Mouse (Mus musculus): ENCODE data around the gene Dlx4. TPM values are rescaled to one million over a fixed set of nuclear protein-coding genes. Genes with fewer than 3 reads are reported as not detected.

Dlx4 gene
- polyA plus RNA-seq (2016; fragmentation: Nextera tagmentation; extraction: Ambion mirVana): 0.21 and 0.26 TPM in 2 replicates

GRCm38 (mm10) chr11:95145851-95146403, at the start of gene Dlx4:
Dlx4 (minus strand) TSS chr11:95146263.
- peak; percentile 51 for DNase-seq (ENCODE audit: extremely low spot score, low spot score)
- H3K9me3 ChIP-seq: no peaks in the 10 kb centered on the region
- no peaks in the 10 kb centered on the region for H3K36me3 ChIP-seq (replicated peaks)
- peak within 1 kb of the TSS; percentile 55 for H3K4me3 ChIP-seq
- peaks cover 50% of the 10 kb centered on the region for H3K4me1 ChIP-seq
- no peak within 1 kb of the TSS for H3K27ac ChIP-seq
- peaks cover 100% of the 10 kb centered on the region for H3K27me3 ChIP-seq (ENCODE audit: poor library complexity, severe bottlenecking)
- under 1% methylated on average over 48 of the region's 48 CpGs for WGBS

- Histone ChIP-seq H3K36me3 (replicated peaks) (no peaks in the 10 kb centered on the region), H3K9me3 (no peaks in the 10 kb centered on the region), H3K4me3 (no peak overlapping the region), H3K27ac (no peak overlapping the region), H3K27me3 (ENCODE audit: poor library complexity, severe bottlenecking) (peaks cover 41% of the 10 kb centered on the region), H3K4me1 (peaks cover 55% of the 10 kb centered on the region)
- no peak for DNase-seq (ENCODE audit: extremely low spot score, low spot score)
- 80% methylated on average over 11 of the region's 11 CpGs for WGBS
These were observed 43.8 kb upstream of the Dlx4 start for GRCm38 (mm10) chr11:95189863-95190262.

GRCm38 (mm10) chr11:95186826-95187225, 40.8 kb upstream of the Dlx4 start:
- Histone ChIP-seq H3K27me3 (ENCODE audit: poor library complexity, severe bottlenecking) (peaks cover 49% of the 10 kb centered on the region), H3K9me3 (no peaks in the 10 kb centered on the region), H3K36me3 (replicated peaks) (no peaks in the 10 kb centered on the region), H3K4me3 (no peak overlapping the region), H3K4me1 (peaks cover 56% of the 10 kb centered on the region), H3K27ac (peak overlapping the region; percentile 59)
- WGBS: 89% methylated on average over 7 of the region's 7 CpGs
- DNase-seq (ENCODE audit: extremely low spot score, low spot score): no peak

GRCm38 (mm10) chr11:95185700-95186099, 39.6 kb upstream of the Dlx4 start:
- WGBS: 32% methylated on average over 11 of the region's 11 CpGs
- H3K9me3 ChIP-seq: no peaks in the 10 kb centered on the region
- H3K4me3 ChIP-seq: no peak overlapping the region
- H3K27me3 ChIP-seq (ENCODE audit: poor library complexity, severe bottlenecking): peaks cover 56% of the 10 kb centered on the region
- DNase-seq (ENCODE audit: extremely low spot score, low spot score): no peak
- H3K4me1 ChIP-seq: peaks cover 57% of the 10 kb centered on the region
- H3K36me3 ChIP-seq (replicated peaks): no peaks in the 10 kb centered on the region
- peak overlapping the region; percentile 59; the same call in 1 of the 2 replicates for H3K27ac ChIP-seq

GRCm38 (mm10) chr11:95184561-95184960, 38.5 kb upstream of the Dlx4 start:
- H3K4me3 ChIP-seq: no peak overlapping the region
- H3K27me3 ChIP-seq (ENCODE audit: poor library complexity, severe bottlenecking): peaks cover 64% of the 10 kb centered on the region
- H3K4me1 ChIP-seq: peaks cover 55% of the 10 kb centered on the region
- H3K9me3 ChIP-seq: no peaks in the 10 kb centered on the region
- H3K36me3 ChIP-seq (replicated peaks): no peaks in the 10 kb centered on the region
- peak overlapping the region; percentile 65 for H3K27ac ChIP-seq
- WGBS: 33% methylated on average over 5 of the region's 5 CpGs
- no peak for DNase-seq (ENCODE audit: extremely low spot score, low spot score)

- H3K4me1 ChIP-seq: peaks cover 23% of the 10 kb centered on the region
- WGBS: 85% methylated on average over 12 of the region's 12 CpGs
- no peak for DNase-seq (ENCODE audit: extremely low spot score, low spot score)
- no peak overlapping the region for H3K4me3 ChIP-seq
- peak overlapping the region; percentile 51; the same call in 1 of the 2 replicates for H3K27ac ChIP-seq
- H3K9me3 ChIP-seq: no peaks in the 10 kb centered on the region
- no peaks in the 10 kb centered on the region for H3K36me3 ChIP-seq (replicated peaks)
- H3K27me3 ChIP-seq (ENCODE audit: poor library complexity, severe bottlenecking): peaks cover 42% of the 10 kb centered on the region
These were observed 33.2 kb upstream of the Dlx4 start for GRCm38 (mm10) chr11:95179311-95179710.

GRCm38 (mm10) chr11:95165857-95166256, 19.8 kb upstream of the Dlx4 start:
- no peaks in the 10 kb centered on the region for H3K36me3 ChIP-seq (replicated peaks)
- 84% methylated on average over 5 of the region's 5 CpGs for WGBS
- no peaks in the 10 kb centered on the region; the same call in 1 of the 2 replicates for H3K27me3 ChIP-seq (ENCODE audit: poor library complexity, severe bottlenecking)
- no peak overlapping the region for H3K27ac ChIP-seq
- DNase-seq (ENCODE audit: extremely low spot score, low spot score): no peak
- H3K9me3 ChIP-seq: no peaks in the 10 kb centered on the region
- peaks cover 14% of the 10 kb centered on the region; the same call in 1 of the 2 replicates for H3K4me1 ChIP-seq
- no peak overlapping the region for H3K4me3 ChIP-seq

- no peaks in the 10 kb centered on the region for H3K9me3 ChIP-seq
- 80% methylated on average over 4 of the region's 4 CpGs for WGBS
- H3K4me3 ChIP-seq: no peak overlapping the region
- H3K27me3 ChIP-seq (ENCODE audit: poor library complexity, severe bottlenecking): peaks cover 12% of the 10 kb centered on the region; the same call in 1 of the 2 replicates
- H3K4me1 ChIP-seq: peaks cover 8% of the 10 kb centered on the region; the same call in 1 of the 2 replicates
- no peak for DNase-seq (ENCODE audit: extremely low spot score, low spot score)
- H3K27ac ChIP-seq: no peak overlapping the region
- no peaks in the 10 kb centered on the region for H3K36me3 ChIP-seq (replicated peaks)
These were observed 15.6 kb upstream of the Dlx4 start for GRCm38 (mm10) chr11:95161708-95162107.

- H3K9me3 ChIP-seq: no peaks in the 10 kb centered on the region
- peaks cover 4% of the 10 kb centered on the region; the same call in 1 of the 2 replicates for H3K4me1 ChIP-seq
- H3K27me3 ChIP-seq (ENCODE audit: poor library complexity, severe bottlenecking): peaks cover 19% of the 10 kb centered on the region; the same call in 1 of the 2 replicates
- no peak overlapping the region for H3K4me3 ChIP-seq
- DNase-seq (ENCODE audit: extremely low spot score, low spot score): no peak
- H3K27ac ChIP-seq: no peak overlapping the region
- WGBS: 43% methylated on average over 7 of the region's 7 CpGs
- H3K36me3 ChIP-seq (replicated peaks): no peaks in the 10 kb centered on the region
These were observed 14.6 kb upstream of the Dlx4 start for GRCm38 (mm10) chr11:95160693-95161092.

GRCm38 (mm10) chr11:95159763-95160371, 13.8 kb upstream of the Dlx4 start:
- H3K4me1 ChIP-seq: 0 out of 2 replicates have a peak, but pooled peaks cover 3% of the 10 kb centered on the region
- H3K36me3 ChIP-seq (replicated peaks): no peaks in the 10 kb centered on the region
- no peak for DNase-seq (ENCODE audit: extremely low spot score, low spot score)
- no peaks in the 10 kb centered on the region for H3K9me3 ChIP-seq
- H3K27ac ChIP-seq: no peak overlapping the region
- peaks cover 26% of the 10 kb centered on the region for H3K27me3 ChIP-seq (ENCODE audit: poor library complexity, severe bottlenecking)
- WGBS: 91% methylated on average over 8 of the region's 8 CpGs
- H3K4me3 ChIP-seq: no peak overlapping the region

- 0 out of 2 replicates have a peak, but pooled peaks cover 3% of the 10 kb centered on the region for H3K4me1 ChIP-seq
- DNase-seq (ENCODE audit: extremely low spot score, low spot score): no peak
- H3K36me3 ChIP-seq (replicated peaks): no peaks in the 10 kb centered on the region
- H3K4me3 ChIP-seq: no peak overlapping the region
- H3K27ac ChIP-seq: no peak overlapping the region
- H3K9me3 ChIP-seq: no peaks in the 10 kb centered on the region
- H3K27me3 ChIP-seq (ENCODE audit: poor library complexity, severe bottlenecking): peaks cover 45% of the 10 kb centered on the region
- WGBS: 75% methylated on average over 5 of the region's 5 CpGs
These were observed 11.8 kb upstream of the Dlx4 start for GRCm38 (mm10) chr11:95157872-95158271.

GRCm38 (mm10) chr11:95157356-95157755, 11.3 kb upstream of the Dlx4 start:
- no peak for DNase-seq (ENCODE audit: extremely low spot score, low spot score)
- WGBS: 65% methylated on average over 5 of the region's 5 CpGs
- H3K36me3 ChIP-seq (replicated peaks): no peaks in the 10 kb centered on the region
- H3K9me3 ChIP-seq: no peaks in the 10 kb centered on the region
- H3K27ac ChIP-seq: no peak overlapping the region
- peaks cover 50% of the 10 kb centered on the region for H3K27me3 ChIP-seq (ENCODE audit: poor library complexity, severe bottlenecking)
- no peak overlapping the region for H3K4me3 ChIP-seq
- 0 out of 2 replicates have a peak, but pooled peaks cover 3% of the 10 kb centered on the region for H3K4me1 ChIP-seq

- Histone ChIP-seq H3K27ac (no peak overlapping the region), H3K4me3 (no peak overlapping the region), H3K9me3 (no peaks in the 10 kb centered on the region), H3K4me1 (peaks cover 9% of the 10 kb centered on the region), H3K36me3 (replicated peaks) (no peaks in the 10 kb centered on the region), H3K27me3 (ENCODE audit: poor library complexity, severe bottlenecking) (peaks cover 68% of the 10 kb centered on the region)
- WGBS: 90% methylated on average over 2 of the region's 2 CpGs
- DNase-seq (ENCODE audit: extremely low spot score, low spot score): no peak
These were observed 9.4 kb upstream of the Dlx4 start for GRCm38 (mm10) chr11:95155511-95155910.
